Mouse (Mus musculus): ENCODE results near the gene Pxylp1.

- TF ChIP-seq CTCF (IDR thresholded peaks at IDR 0.05; ENCODE audit: extremely low read depth, insufficient read depth, insufficient read length, insufficient replicate concordance) (no peak), POLR2A (IDR thresholded peaks at IDR 0.05; ENCODE audit: low read depth, low read length) (no peak)
Observed at GRCm38 (mm10) chr9:96824857-96825256, 67.6 kb downstream of the Pxylp1 start.

All from spleen, adult 2 months (tissue).